ENCODE assay signal across 17 mouse cellular contexts in genomic region chr11:115236570-115236969, GRCm38 (mm10). TPM values are rescaled to one million over a fixed set of nuclear protein-coding genes. Genes with fewer than 3 reads are reported as not detected.
DNase-seq lines count a peak whose midpoint lies in the region; ATAC-seq lines count a peak whose summit lies in the region.
"Had no signal": no experiment of that assay in that cellular context is flagged by ENCODE, and none has a peak within 500 bp of the region (broad histone marks: within the 10 kb centered on the region; RNA-seq: fewer than 3 reads in every experiment).

No protein-coding gene starts in this region.

- peaks cover 69% of the 10 kb centered on the region for H3K4me1 ChIP-seq in kidney, embryonic 15.5 days
- H3K4me1 ChIP-seq in embryonic facial prominence, embryonic 10.5 days = peaks cover 66% of the 10 kb centered on the region

- peak; percentile 49 for ATAC-seq in kidney, embryonic 15.5 days (replicated peaks; ENCODE audit: low FRiP score)
- ATAC-seq: lung, postnatal 0 days had no signal

- H3K4me2 ChIP-seq in kidney, embryonic 15.5 days = no peak overlapping the region
- H3K4me2 ChIP-seq: liver, embryonic 13.5 days had no signal

- intact Hi-C loops in left cerebral cortex, postnatal 4 days (cut with DNase I) = no loop called here

- H3K27ac ChIP-seq in kidney, embryonic 15.5 days = no peak overlapping the region
- H3K27ac ChIP-seq in embryonic facial prominence, embryonic 10.5 days (replicated peaks) = peak overlapping the region; percentile 57; the same call in 1 of the 2 replicates
- H3K27ac ChIP-seq: liver, embryonic 13.5 days had no signal

- WGBS in kidney, embryonic 15.5 days = 7% methylated on average over 5 of the region's 5 CpGs
- 68% methylated on average over 5 of the region's 5 CpGs for WGBS in embryonic facial prominence, embryonic 10.5 days

- no peak overlapping the region for H3K9ac ChIP-seq in kidney, embryonic 15.5 days
- H3K9ac ChIP-seq: liver, embryonic 13.5 days had no signal

- no peaks in the 10 kb centered on the region for H3K9me3 ChIP-seq in kidney, embryonic 15.5 days (replicated peaks)
- H3K9me3 ChIP-seq in embryonic facial prominence, embryonic 10.5 days = no peaks in the 10 kb centered on the region
- H3K9me3 ChIP-seq: liver, embryonic 13.5 days had no signal

- H3K27me3 ChIP-seq in kidney, embryonic 15.5 days = peaks cover 80% of the 10 kb centered on the region
- peaks cover 53% of the 10 kb centered on the region for H3K27me3 ChIP-seq in embryonic facial prominence, embryonic 10.5 days (replicated peaks; ENCODE audit: low read depth, poor library complexity, severe bottlenecking)
- H3K27me3 ChIP-seq: liver, embryonic 13.5 days had no signal

- no peak overlapping the region for H3K4me3 ChIP-seq in kidney, embryonic 15.5 days (replicated peaks)
- H3K4me3 ChIP-seq in embryonic facial prominence, embryonic 10.5 days = no peak overlapping the region
- H3K4me3 ChIP-seq: liver, embryonic 13.5 days; myocyte had no signal

- H3K36me3 ChIP-seq in kidney, embryonic 15.5 days = no peaks in the 10 kb centered on the region
- H3K36me3 ChIP-seq in embryonic facial prominence, embryonic 10.5 days (replicated peaks) = no peaks in the 10 kb centered on the region; the same call in 1 of the 2 replicates
- H3K36me3 ChIP-seq: liver, embryonic 13.5 days had no signal

- DNase-seq in kidney, postnatal 10 days = no peak
- DNase-seq in embryo, embryonic 10 days (ENCODE audit: low spot score) = peak; percentile 80
- DNase-seq in embryonic facial prominence, embryonic 10.5 days (ENCODE audit: low spot score) = no peak
- peak; percentile 70 for DNase-seq in mesoderm, embryonic 11.5 days (ENCODE audit: low read depth, low spot score)
- DNase-seq in retina, postnatal 1 day = no peak
- no peak for DNase-seq in left cerebral cortex, postnatal 4 days
- DNase-seq in frontal cortex, postnatal 36 days (ENCODE audit: low spot score in 2 of 2) = no peak
- DNase-seq: adrenal gland, adult 2 months; cerebellum, adult 9-11 months; kidney, postnatal 36 days; layer of hippocampus, postnatal 36 days; liver, embryonic 13.5 days had no signal

RNA-seq across cellular contexts. Expression of gene Grin2c, which starts 30.5 kb away (rescaled TPM):
- not detected in 2 replicates for polyA plus RNA-seq in kidney, embryonic 15.5 days (2015; fragmentation: Nextera tagmentation; extraction: Ambion mirVana)
- 0.06 and 0.07 TPM in 2 replicates for polyA plus RNA-seq in embryonic facial prominence, embryonic 10.5 days (2016; fragmentation: Nextera tagmentation; extraction: Ambion mirVana)
- 1 to 10 TPM; 1.4 to 2.0 TPM for total RNA-seq in left cerebral cortex, postnatal 4 days (2021)
- total RNA-seq: megakaryocyte-erythroid progenitor cell, adult 5-6 weeks had no signal
- polyA plus RNA-seq: gonadal fat pad, adult 2 months; myocyte had no signal

RNA-seq across cellular contexts. Expression of gene Fdxr, which starts 40.3 kb away (rescaled TPM):
- polyA plus RNA-seq in kidney, embryonic 15.5 days (2015; fragmentation: Nextera tagmentation; extraction: Ambion mirVana) = 15.4 and 20.8 TPM in 2 replicates
- 17.6 and 18.1 TPM in 2 replicates for polyA plus RNA-seq in embryonic facial prominence, embryonic 10.5 days (2016; fragmentation: Nextera tagmentation; extraction: Ambion mirVana)
- 10 to 100 TPM; 24.4 to 25.8 TPM for total RNA-seq in left cerebral cortex, postnatal 4 days (2021)

RNA-seq across cellular contexts. Expression of gene Nat9, which starts 48.9 kb away (rescaled TPM):
- 21.5 and 23.4 TPM in 2 replicates for polyA plus RNA-seq in kidney, embryonic 15.5 days (2015; fragmentation: Nextera tagmentation; extraction: Ambion mirVana)
- 18.2 and 18.4 TPM in 2 replicates for polyA plus RNA-seq in embryonic facial prominence, embryonic 10.5 days (2016; fragmentation: Nextera tagmentation; extraction: Ambion mirVana)
- total RNA-seq in left cerebral cortex, postnatal 4 days (2021) = 10 to 100 TPM; 12.5 to 15.6 TPM

RNA-seq across cellular contexts. Expression of gene Tmem104, which starts 49.3 kb away (rescaled TPM):
- polyA plus RNA-seq in kidney, embryonic 15.5 days (2015; fragmentation: Nextera tagmentation; extraction: Ambion mirVana) = 10.6 and 11.0 TPM in 2 replicates
- 10.1 and 10.3 TPM in 2 replicates for polyA plus RNA-seq in embryonic facial prominence, embryonic 10.5 days (2016; fragmentation: Nextera tagmentation; extraction: Ambion mirVana)
- 10 to 100 TPM; 18.1 to 18.2 TPM for total RNA-seq in left cerebral cortex, postnatal 4 days (2021)

Comparison
In these comparisons a context has a peak if more than half of its experiments do, and no peak if none do; other contexts are left out.
1. DNase-seq: peak in embryo, embryonic 10 days (single experiment) and mesoderm, embryonic 11.5 days (single experiment); none in kidney, postnatal 10 days (single experiment), embryonic facial prominence, embryonic 10.5 days (single experiment), retina, postnatal 1 day (single experiment), left cerebral cortex, postnatal 4 days (single experiment) and frontal cortex, postnatal 36 days (0 of 2).